Mouse (Mus musculus): ENCODE results near the gene Cd6.

- TF ChIP-seq HCFC1 (IDR thresholded peaks at IDR 0.05; ENCODE audit: low read depth, low read length) (no peak), POLR2A (IDR thresholded peaks at IDR 0.05; ENCODE audit: low read depth, low read length) (no peak), EP300 (IDR thresholded peaks at IDR 0.05; ENCODE audit: low read length) (0 out of 2 replicates have a peak, but pooled peaks have one; percentile 41), IRF4 (IDR thresholded peaks at IDR 0.05; ENCODE audit: low read depth, low read length) (peak; percentile 57; the same call in 1 of the 2 replicates)
Observed at GRCm38 (mm10) chr19:10801070-10801469, 28.8 kb downstream of the Cd6 start.

Data from CH12.LX (cell line).